Mouse (Mus musculus): ENCODE data around the gene Pogz.
"Not testable (repeated sequence)": the region's sequence is repeated elsewhere in the genome, so short reads cannot be mapped to it uniquely, and the experiment has no call there.

Pogz gene

DNA sequence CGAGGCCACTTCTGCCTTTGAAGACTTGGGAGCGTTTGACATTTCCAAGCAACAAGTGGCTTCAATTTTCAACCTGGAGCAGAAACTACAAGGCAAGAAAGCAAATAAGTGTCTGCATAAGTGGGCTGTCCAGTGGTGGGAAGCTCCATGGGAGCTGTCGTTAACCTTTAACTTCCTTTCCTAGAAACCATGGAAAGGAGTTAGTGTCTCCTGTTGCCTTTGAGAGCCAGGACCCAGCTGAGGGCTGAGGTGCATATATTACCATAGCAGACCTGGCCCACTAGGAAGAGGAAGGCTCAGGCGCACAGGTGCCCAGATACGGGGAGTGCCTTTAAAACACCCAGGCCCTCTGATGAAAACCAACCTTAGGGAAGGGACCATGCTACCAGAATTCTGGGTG is 4.7 kb upstream of the Pogz start:
- no peak for DNase-seq (ENCODE audit: low spot score)

DNA sequence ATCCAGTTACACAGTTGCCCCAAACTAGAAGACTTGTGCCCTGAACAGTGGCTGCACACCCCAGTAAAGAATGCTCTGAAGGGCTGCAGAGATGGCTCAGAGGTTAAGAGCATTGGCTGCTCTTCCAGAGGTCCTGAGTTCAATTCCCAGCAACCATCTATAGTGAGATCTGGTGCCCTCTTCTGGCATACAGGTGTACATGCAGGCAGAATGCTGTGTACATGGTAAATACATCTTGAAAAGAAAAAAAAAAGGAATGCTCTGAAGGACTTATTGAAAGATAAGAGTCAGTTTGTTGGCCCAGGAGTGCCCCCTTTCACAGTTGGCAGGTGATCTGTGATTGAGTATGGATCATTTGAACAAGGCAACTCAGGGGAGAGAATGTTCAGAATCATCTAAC is 4.0 kb upstream of the Pogz start:
- no peak for DNase-seq (ENCODE audit: low spot score)

DNA sequence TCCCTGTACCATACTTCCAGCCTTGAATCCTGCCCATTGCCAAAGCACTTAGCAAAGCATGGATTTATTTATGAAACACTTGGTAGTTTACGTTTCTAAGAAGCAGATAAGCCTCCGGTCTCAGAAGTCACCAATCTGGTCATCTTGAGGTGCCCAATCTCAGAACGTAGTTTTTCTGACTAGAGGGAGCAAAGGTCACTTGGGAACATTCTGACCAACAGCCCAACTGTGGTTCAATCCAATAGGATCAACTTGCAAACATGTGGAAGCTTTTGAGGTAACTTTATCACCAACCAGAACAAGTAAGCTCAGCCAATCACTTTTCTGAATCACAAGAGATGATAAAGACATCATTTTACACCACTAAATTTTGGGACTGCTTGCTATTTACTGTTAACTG is 2.0 kb upstream of the Pogz start:
- DNase-seq (ENCODE audit: low spot score), result no peak

DNA sequence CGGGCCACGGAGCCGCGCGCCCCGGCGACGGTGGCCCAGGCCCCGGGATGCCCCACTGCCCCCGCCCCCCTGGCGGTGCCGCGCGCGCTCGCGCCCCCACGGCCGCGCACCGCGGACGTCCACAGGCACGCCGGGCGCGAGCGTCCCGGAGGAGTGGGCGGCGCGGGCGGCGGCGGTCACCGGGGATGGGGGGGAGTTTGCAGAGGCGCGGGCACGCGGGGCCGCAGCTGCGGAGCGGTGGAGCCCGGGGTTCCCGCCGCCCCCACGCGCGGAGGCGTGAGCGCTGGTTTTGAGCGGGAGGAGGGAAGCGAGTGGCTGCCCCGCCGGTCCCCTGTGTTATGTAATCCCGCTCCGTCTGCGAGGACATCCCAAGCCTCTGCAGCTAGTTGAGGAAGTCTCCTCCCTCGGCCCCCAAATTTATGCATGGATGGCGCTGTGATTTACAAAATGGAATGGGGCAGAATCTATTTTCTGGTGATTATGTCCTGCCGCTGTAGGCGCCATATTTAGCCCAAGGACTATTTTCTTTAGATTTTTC is 661 bp downstream of the Pogz start:
- DNase-seq (ENCODE audit: low spot score), result peak; percentile 81

DNA sequence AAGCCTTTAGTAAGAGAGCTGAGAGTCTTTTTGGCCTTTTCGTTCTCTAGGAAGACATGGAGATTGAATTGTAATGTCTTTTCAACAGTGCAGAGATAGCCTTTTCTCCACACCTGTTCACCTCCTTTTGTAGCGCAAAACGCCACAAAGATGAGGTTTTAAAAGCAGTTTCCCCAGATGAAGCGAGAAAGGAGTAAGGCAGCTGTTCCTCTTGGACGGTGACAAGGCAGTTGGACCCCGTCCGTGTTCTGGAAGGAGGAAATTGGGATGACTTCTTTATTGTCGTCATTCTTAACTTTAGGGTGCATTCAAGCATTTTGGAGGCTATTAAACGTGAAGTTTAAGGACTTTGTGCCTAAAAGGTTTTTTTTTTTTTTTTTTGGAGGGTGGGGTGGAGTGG is 1.3 kb downstream of the Pogz start:
- DNase-seq (ENCODE audit: low spot score), result peak; percentile 19

DNA sequence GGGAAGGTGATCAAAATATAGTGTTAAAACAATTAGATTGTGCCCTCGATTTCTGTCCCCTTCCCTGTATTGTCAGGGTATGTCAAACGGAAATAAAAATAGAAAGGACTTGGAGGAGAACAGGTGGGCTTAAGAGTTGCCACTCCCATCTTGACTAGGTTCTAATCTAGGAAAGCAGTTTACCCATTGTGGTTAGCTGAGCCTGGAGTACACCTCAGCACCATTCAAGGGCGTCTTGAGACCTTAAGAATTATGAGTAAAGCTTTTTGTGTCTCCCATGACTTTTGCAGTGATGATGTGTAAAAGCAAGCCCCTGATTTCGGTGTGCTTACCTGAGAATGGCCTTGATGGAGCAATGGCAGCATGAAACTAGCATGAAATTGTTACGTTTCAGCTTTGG is 1.7 kb downstream of the Pogz start:
- no peak for DNase-seq (ENCODE audit: low spot score)

DNA sequence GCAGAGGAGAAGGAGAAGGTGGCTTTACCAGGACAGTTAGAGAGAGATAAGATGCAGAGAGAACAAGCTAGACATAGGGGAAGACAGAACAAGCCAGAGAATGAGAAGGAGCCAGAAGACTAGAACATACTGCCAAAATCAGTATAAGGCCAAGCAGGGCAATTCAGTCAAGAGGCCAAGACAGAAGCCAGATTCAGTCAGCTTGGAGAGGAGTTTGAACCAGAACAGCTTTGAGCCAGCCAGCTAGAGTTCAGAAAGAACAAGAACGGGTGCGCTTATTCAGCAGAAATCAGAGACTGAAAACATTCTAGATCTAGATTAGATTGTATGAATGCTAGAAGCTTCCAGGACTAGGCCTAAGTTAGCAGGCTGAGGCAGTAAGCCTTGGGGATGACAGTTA is 10.0 kb downstream of the Pogz start:
- no peak for DNase-seq (ENCODE audit: low spot score)

DNA sequence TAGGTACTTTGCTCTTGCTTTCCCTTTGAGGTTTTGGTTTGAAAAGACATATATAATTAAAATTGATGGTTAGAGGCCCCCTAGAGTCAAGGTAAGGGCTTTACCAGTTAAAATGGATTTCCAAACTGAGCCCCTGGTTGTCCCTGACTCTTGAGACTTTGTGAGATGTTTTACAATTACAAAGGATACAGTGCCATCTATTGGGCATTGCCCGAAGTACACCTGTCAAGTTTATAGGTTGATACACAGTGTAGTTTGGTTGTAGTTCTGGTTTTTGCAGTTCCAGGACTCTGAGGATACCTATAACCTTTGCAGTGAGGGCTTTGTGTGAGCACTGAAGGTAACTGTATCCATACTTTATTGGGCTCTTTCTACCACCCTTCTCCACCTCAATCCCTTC is 12.0 kb downstream of the Pogz start:
- peak; percentile 80 for DNase-seq (ENCODE audit: low spot score)

DNA sequence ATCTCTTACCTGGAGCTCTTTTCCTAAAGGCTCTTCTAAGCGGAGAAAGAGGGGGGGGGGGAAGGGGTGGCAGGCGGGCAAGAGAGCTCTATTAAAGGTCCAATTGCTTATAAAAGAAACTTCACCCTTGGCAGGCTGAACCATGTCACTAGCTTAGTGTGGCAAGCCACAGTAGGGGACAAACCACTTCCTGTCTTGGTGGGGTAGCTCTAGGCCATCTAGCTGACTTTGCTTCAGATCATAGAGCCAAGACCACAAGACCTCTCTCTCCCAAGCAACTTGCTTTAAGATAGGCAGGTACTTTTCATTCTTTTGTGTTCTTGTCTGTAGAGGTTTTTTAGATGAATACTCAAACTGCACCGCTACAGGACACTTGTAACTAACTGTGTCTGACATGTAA is 14.4 kb downstream of the Pogz start:
- DNase-seq (ENCODE audit: low spot score), result no peak

DNA sequence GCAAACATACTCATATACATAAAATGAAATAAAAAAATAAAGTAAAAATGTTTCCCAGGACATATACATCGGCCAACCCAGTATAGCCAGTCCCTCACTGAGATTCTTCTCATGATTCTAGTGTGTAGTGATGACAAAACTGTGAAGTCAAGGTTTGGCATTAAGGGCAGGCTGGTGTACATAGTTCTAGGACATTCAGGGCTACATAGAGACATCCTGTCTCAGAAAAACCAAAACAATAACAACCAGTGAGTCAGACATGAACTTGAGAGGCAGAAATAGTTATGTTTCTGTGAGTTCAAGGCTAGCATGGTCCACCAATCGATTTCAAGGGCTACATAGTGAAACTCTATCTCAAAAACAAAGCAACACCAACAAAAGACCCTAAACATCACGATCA is 14.8 kb downstream of the Pogz start:
- no peak for DNase-seq (ENCODE audit: low spot score)

DNA sequence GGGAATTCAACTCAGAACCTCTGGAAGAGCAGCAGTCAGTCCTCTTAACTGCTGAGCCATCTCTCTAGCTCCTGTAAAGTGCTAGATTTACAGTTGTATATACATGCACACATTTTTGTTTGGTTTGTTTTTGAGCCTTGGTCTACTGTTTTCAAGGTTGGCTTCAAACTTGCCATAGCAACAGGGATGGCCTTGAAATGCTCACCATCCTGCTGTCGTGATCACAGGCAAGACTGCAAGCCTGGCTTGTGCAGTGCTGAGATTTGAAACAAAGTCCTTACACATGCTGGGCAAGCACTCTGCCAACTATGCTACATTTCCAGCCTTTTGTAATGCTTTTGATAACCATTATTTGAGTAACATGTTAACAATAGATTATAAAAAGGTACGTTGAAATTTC is 22.1 kb downstream of the Pogz start:
- no peak for DNase-seq (ENCODE audit: low spot score)

DNA sequence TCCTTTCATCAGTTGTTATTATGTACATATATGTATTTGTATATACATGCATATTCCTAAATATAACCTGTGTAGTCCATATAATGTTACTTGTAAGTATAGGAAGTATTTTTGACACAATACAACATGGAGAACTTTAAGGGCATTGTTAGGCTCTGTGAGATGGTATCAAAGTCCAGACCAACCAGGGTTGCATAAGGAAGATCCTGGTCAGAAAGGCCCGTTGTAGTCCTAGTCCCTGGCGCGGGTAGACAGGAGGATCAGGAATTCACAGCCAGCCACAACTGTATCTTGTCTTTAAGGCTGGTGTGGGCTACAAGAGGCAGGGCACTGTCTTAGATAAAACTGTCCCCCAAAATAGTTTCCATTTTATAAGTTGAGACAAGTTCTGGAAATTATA is 31.6 kb downstream of the Pogz start:
- no peak for DNase-seq (ENCODE audit: low spot score)

DNA sequence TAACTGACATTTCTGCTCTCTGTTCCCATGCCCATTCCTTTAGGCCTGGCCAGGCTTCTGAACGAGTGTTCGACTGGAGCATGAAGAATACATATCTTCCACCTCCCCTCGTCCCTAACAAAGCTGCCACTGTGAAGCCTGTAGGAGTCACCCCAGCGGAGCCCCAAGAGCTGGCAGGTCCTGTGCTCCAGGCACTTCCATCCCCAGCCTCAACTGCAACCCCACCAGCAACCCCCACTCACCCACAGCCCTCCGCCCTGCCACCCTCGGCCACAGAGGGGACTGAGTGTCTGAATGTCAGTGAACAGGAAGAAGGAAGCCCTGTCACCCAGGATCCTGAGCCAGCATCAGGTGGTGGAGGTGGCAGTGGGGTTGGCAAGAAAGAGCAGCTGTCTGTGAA is 41.3 kb downstream of the Pogz start:
- DNase-seq (ENCODE audit: low spot score), result no peak

DNA sequence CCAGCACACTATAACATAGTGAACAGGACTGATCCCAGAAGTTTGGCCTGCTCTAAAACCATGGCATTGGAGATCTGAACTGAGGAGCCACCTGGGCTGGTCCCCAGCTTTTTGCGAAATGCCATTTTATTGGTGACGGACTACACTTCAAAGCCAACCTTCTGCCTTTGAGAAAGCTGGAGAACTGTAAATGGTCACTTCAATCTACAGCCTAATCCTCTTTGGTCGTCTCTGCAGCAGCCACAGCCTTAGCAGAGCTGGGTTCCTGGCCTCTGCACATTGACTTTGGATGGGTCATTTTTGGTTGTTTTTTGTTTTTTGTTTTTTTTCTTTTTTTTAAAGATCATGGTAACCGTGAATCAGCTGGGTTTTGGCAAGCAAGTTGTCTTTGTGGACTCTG is 44.5 kb downstream of the Pogz start:
- no peak for DNase-seq (ENCODE audit: low spot score)

DNA sequence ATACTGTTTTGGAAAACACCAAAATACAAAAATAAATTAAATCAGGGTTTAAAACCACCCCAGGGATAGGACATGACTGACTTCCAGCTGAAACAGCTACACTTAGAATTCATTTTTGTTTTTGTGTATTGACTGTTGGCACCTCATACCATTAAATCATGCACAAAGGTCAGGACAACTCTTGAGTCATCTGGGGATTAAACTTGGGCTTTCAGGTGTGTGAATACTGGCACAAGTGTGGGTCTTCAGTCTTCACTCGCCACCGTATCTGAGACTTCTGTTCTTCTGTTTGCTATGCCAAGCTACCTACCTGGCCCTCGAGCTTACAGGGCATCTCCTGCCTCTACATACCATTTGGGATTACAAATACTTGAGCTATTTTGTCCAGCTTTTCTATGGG is 45.2 kb downstream of the Pogz start:
- DNase-seq (ENCODE audit: low spot score), result no peak

DNA sequence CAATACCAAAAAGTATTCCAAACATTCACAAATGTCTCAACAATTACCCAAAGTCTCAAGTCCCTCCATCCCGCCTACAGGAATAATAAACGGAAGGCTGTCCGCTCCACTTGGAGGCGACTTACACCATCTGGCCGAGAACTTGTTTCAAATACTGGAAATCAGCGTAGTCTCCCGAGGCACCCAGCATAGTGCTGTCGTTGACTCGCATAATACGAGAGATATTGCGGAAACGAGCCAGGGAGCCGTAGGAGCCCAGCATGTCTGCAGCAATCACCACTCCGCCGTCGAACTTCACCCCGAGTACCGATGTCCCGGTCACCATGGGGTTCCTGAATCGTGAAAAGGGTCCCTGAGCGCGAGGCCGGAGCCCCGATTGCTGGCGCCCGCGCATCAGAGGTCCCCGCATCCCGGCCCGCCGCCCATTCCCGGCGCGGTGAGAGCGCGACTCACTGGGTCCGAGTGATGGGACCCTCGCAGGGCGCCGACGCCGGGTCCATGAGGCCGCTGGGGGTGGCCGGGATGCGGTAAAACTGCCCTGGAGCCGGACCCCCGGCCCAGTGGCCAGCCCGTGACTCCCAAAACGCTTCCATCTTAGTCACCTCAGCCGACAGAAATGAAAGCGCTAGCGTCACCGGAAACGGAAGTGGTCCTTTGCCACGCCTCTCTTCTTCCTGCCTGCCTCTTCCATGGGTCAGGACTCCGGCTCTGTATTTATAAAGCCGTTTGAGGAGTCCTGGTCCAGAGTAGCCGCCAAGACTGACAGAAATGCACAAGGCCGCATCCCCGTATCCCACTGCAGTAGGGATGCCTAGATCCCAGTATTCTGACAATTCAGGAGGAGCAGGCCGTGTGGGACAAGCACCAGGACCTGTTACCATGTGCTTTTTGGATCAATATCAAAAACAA is 49.2 kb downstream of the Pogz start, which contains the start of gene Psmb4:
Gene Psmb4 (minus strand): TSS at position 646 of the 909 bp plus-strand sequence.
- DNase-seq (ENCODE audit: low spot score), result peak; percentile 87

DNA sequence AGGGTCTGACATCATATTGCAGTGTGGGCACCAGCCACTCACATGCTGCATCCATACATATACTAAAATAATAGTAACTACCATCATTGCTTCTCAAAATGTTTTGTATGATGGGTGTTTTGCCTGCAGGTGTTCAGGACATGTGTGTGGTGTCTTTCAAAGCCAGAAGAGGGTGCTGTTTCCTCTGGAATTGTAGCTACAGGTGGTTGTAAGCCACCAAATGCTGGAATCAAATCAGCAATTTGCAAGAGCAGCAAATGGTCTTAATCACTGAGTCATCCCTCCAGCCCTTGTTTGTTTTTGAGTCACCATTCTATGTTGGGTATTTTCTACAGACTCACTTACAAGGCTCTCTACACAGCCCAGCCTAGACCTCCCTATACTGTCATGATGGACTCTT is 51.2 kb downstream of the Pogz start:
- peak; percentile 55 for DNase-seq (ENCODE audit: low spot score)

DNA sequence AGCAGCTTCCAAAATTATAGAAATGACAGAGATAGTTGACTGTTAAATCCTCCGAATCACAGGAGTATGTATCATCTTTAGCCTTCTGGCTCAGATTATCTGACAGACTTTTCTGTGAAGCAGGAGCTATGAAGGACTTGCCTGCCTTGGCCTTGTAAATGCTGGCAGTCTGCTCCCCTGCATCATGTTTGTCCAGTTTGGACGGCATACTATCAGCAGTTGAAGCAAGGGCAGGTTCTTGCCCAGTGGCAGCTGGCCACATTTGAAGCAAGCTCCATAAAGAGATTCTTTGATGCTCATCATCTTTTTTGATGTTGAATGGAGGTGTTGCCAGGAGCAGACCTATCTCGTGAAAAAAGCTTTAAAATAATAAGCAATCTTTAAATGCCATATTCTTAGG is 56.7 kb downstream of the Pogz start:
- no peak for DNase-seq (ENCODE audit: low spot score)

DNA sequence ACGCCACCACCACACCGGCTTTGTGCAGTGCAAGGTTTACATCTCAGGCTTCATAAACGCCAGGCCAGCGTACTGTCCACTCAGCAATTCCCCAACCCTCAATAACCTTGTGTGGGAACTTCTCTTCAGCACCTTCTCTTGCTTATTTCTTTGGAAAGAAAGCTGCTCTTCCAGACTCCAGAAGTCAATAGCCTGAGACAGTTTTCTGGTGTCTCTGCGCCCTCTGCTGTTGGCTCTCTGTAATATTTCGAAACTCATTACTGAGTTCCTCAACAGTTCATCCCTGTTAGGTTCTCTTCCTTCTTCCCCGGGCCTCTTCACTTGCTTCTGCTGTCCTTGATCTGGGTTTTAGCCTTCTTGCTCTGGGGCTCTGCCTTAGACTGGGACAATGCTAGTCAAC is 65.4 kb downstream of the Pogz start:
- DNase-seq (ENCODE audit: low spot score), result peak; percentile 72

DNA sequence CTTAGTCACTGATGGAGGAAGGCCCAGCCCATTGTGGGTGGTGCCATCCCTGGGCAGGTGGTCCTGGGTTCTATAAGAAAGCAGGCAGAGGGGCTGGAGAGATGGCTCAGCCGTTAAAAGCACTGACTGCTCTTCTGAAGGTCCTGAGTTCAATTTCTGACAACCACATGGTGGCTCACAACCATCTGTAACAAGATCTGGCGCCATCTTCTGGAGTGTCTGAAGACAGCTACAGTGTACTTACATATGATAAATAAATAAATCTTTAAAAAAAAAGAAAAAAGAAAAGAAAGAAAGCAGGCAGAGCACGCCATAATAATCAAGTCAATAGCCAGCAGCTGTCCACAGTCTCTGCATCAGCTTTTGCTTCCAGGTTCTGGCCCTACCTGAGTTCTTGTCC is 67.4 kb downstream of the Pogz start:
- DNase-seq (ENCODE audit: low spot score), result not testable (repeated sequence)

DNA sequence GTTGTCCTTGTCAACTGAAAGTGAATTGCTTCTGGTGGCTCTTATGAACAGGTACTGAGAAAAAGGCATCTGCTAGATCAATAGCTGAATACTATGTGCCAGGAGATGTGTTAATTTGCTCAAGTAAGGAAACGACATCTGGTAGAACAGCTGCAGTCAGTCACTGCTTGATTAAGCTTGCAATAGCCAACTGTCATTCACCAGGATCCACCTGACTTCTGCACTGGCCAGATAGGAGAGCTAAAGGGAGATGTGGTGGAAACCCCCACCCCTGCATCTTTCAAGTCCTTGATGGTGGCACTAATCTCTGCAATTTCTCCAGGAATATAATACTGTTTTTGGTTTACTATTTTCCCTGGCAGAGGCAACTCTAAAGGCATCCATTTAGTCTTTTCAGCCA is 69.1 kb downstream of the Pogz start:
- DNase-seq (ENCODE audit: low spot score), result no peak

DNA sequence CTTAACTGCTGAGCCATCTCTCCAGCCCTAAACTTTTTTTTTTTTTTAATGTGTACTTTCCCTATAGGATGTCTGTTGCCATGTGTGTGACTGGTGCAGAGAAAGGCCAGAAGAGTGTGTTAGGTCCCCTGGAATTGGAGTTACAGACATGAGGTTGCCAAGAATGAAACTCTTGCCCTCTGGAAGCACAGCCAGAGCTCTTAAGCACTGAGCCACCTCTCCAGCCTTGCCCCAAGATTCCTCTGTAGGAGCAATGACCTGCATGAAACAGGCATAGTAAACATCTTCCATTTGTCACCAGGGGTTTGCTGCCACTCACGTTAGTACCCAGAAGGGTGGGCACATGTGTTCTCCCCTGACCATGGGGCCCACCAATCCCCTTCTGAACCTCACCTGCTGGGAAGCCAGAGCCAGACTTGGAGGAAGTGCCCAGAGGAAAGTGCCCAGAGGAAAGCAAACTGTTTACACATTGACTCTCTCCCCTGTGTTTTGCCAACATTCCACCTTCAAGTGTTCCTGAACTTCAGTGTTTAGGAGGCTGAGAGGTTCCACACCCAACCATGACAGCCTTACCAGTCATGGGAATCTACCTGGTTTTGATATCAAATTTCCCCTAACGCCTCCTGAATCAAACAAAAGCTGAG is 73.8 kb downstream of the Pogz start:
- DNase-seq (ENCODE audit: low spot score), result no peak

DNA sequence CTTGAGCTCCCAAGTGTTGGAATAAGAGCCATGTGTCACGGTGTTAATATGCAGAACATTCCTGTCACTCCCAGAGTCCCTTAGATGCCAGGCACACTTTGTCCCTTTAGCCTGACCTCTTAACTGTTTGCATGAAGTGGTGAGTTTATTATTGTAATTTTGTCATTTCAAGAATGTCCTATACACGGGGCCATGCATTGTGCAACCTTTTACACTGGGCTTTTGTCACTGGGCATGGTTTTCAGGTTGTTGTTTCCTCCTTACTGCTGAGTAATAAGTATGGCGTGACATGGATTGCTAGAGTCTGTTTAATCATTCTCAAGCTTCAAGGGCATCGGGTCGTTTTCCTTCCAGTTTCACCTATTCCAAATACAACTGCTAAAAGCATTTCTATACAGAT is 76.4 kb downstream of the Pogz start:
- no peak for DNase-seq (ENCODE audit: low spot score)

Measured in urinary bladder, postnatal 14 days (tissue).